Mouse (Mus musculus) hindbrain, postnatal 0 days (tissue): ENCODE results near the gene Car11. TPM values are rescaled to one million over a fixed set of nuclear protein-coding genes. Genes with fewer than 3 reads are reported as not detected.

Experiments used
- ATAC-seq: fragments of 200-750 bp; cut with Nextera tagmentation; 2 replicates; pipeline ENCODE4 v1.8.0; 2017; ENCODE audit warnings: mild to moderate bottlenecking, moderate TSS enrichment, moderate library complexity
- DNase-seq: peaks from one replicate; pipeline ENCODE4 v3.0.0-alpha.2; 2015; ENCODE audit warnings: low spot score
- H3K27ac ChIP-seq: fragments of 300-500 bp; sonication (generic); 2 replicates; pipeline ENCODE4 v1.5.1; 2014; ENCODE audit warnings: mild to moderate bottlenecking
- H3K27me3 ChIP-seq: fragments of 300-500 bp; sonication (generic); 2 replicates; pipeline ENCODE4 v1.6.1; 2014; ENCODE audit warnings: low read length, mixed read lengths; ENCODE audit not compliant: insufficient read depth
- H3K36me3 ChIP-seq: fragments of 300-500 bp; sonication (generic); 2 replicates; pipeline ENCODE4 v1.6.1; 2014; ENCODE audit warnings: low read length, mixed read lengths; ENCODE audit not compliant: insufficient read depth
- H3K4me1 ChIP-seq: fragments of 300-500 bp; sonication (generic); 2 replicates; pipeline ENCODE4 v1.6.1; 2014; ENCODE audit warnings: antibody characterized with exemption, low read length, mixed read lengths; ENCODE audit not compliant: insufficient read depth
- H3K4me2 ChIP-seq: fragments of 300-500 bp; sonication (generic); 2 replicates; pipeline ENCODE4 v1.6.1; 2014; ENCODE audit warnings: low read depth, mild to moderate bottlenecking, low read length, moderate library complexity, mixed read lengths
- H3K4me3 ChIP-seq: fragments of 300-500 bp; sonication (generic); 2 replicates; pipeline ENCODE4 v1.5.1; 2014; ENCODE audit warnings: low read length
- H3K9ac ChIP-seq: fragments of 300-500 bp; sonication (generic); replicated peaks from 2 replicates; pipeline ENCODE4 v1.6.1; 2014; ENCODE audit warnings: mild to moderate bottlenecking, low read length, moderate library complexity, mixed read lengths
- H3K9me3 ChIP-seq: fragments of 300-500 bp; sonication (generic); 2 replicates; pipeline ENCODE4 v1.6.1; 2016; ENCODE audit warnings: low read length, mixed read lengths
- CTCF ChIP-seq: IDR thresholded peaks from 2 replicates; pipeline ENCODE4 v1.5.1; 2016; ENCODE audit warnings: antibody characterized with exemption, control low read depth, low read depth
- WGBS: fragments of 180-500 bp; shearing (Covaris S2); extraction: QIAGEN DNeasy Blood & Tissue Kit; methylation state at CpG from one replicate; pipeline ENCODE4 v1.1.7; 2014; 5-methylcytosine and 5-hydroxymethylcytosine counted together
- polyA plus RNA-seq: library from polyadenylated mRNA; unstranded; fragments of >200 nt; fragmentation: Nextera tagmentation; extraction: Ambion mirVana; gene quantifications from 2 replicates; pipeline ENCODE4 v1.2.1, GENCODE M21; 2015
- total RNA-seq: library from RNA; depleted of rRNA; stranded (reverse); fragments of >200 nt; gene quantifications from 2 replicates; pipeline ENCODE4 v1.2.3, GENCODE M21; 2014

The Car11 gene
- total and polyA plus RNA-seq, 2 experiments from 2014 or later: 76.9 to 89.4 TPM

- DNase-seq (peak; percentile 43), ATAC-seq (peak; percentile 8; the same call in 1 of the 2 replicates)
- Histone ChIP-seq H3K36me3 (no peaks in the 10 kb centered on the region), H3K4me2 (no peak overlapping the region), H3K4me1 (no peaks in the 10 kb centered on the region), H3K9me3 (no peaks in the 10 kb centered on the region), H3K27ac (no peak overlapping the region), H3K27me3 (no peaks in the 10 kb centered on the region), H3K9ac (no peak overlapping the region), H3K4me3 (no peak overlapping the region)
- 17% methylated on average over 16 of the region's 16 CpGs for WGBS
- peak; percentile 59 for TF ChIP-seq CTCF
Measured at GRCm38 (mm10) chr7:45730727-45731431, 31.2 kb downstream of the Car11 start.

GRCm38 (mm10) chr7:45733477-45733876, 33.8 kb downstream of the Car11 start:
- Histone ChIP-seq H3K27ac (no peak overlapping the region), H3K27me3 (no peaks in the 10 kb centered on the region), H3K4me2 (no peak overlapping the region), H3K4me3 (no peak overlapping the region), H3K9me3 (no peaks in the 10 kb centered on the region), H3K36me3 (no peaks in the 10 kb centered on the region), H3K4me1 (no peaks in the 10 kb centered on the region), H3K9ac (no peak overlapping the region)
- ATAC-seq: no peak
- no peak for DNase-seq
- TF ChIP-seq CTCF: no peak
- 89% methylated on average over 5 of the region's 5 CpGs for WGBS

- peak; percentile 92 for DNase-seq
- no peak overlapping the region for H3K9ac ChIP-seq
- WGBS: 7% methylated on average over 9 of the region's 9 CpGs
- H3K27me3 ChIP-seq: no peaks in the 10 kb centered on the region
- no peak overlapping the region for H3K27ac ChIP-seq
- ATAC-seq: peak; percentile 86
- no peak overlapping the region for H3K4me3 ChIP-seq
- H3K36me3 ChIP-seq: no peaks in the 10 kb centered on the region
- H3K4me2 ChIP-seq: no peak overlapping the region
- no peaks in the 10 kb centered on the region for H3K4me1 ChIP-seq
- TF ChIP-seq CTCF: peak; percentile 85
- H3K9me3 ChIP-seq: no peaks in the 10 kb centered on the region
Measured at GRCm38 (mm10) chr7:45739162-45739763, 39.6 kb downstream of the Car11 start.

GRCm38 (mm10) chr7:45739820-45740219, 40.2 kb downstream of the Car11 start:
- 69% methylated on average over 10 of the region's 10 CpGs for WGBS
- no peak overlapping the region for H3K4me3 ChIP-seq
- no peaks in the 10 kb centered on the region for H3K36me3 ChIP-seq
- H3K9ac ChIP-seq: no peak overlapping the region
- H3K27ac ChIP-seq: no peak overlapping the region
- ATAC-seq (no peak), DNase-seq (no peak)
- no peak overlapping the region for H3K4me2 ChIP-seq
- H3K4me1 ChIP-seq: no peaks in the 10 kb centered on the region
- H3K27me3 ChIP-seq: no peaks in the 10 kb centered on the region
- no peaks in the 10 kb centered on the region for H3K9me3 ChIP-seq
- TF ChIP-seq CTCF: no peak

- Histone ChIP-seq H3K9ac (no peak overlapping the region), H3K36me3 (no peaks in the 10 kb centered on the region), H3K4me1 (no peaks in the 10 kb centered on the region), H3K27ac (no peak overlapping the region), H3K4me2 (no peak overlapping the region), H3K4me3 (no peak overlapping the region), H3K9me3 (no peaks in the 10 kb centered on the region), H3K27me3 (no peaks in the 10 kb centered on the region)
- DNase-seq (no peak), ATAC-seq (no peak)
- 87% methylated on average over 12 of the region's 12 CpGs for WGBS
- no peak for TF ChIP-seq CTCF
Measured at GRCm38 (mm10) chr7:45741308-45741707, 41.7 kb downstream of the Car11 start.

GRCm38 (mm10) chr7:45741777-45742176, 42.1 kb downstream of the Car11 start:
- no peak for ATAC-seq
- Histone ChIP-seq H3K4me1 (no peaks in the 10 kb centered on the region), H3K36me3 (no peaks in the 10 kb centered on the region), H3K27me3 (no peaks in the 10 kb centered on the region), H3K4me3 (no peak overlapping the region), H3K9me3 (no peaks in the 10 kb centered on the region), H3K4me2 (peak overlapping the region; percentile 23; the same call in 1 of the 2 replicates), H3K27ac (no peak overlapping the region), H3K9ac (0 out of 2 replicates have a peak overlapping the region, but pooled peaks have one; percentile 3)
- WGBS: 43% methylated on average over 11 of the region's 11 CpGs
- DNase-seq: no peak
- no peak for TF ChIP-seq CTCF

- peak overlapping the region; percentile 23; the same call in 1 of the 2 replicates for H3K4me2 ChIP-seq
- no peak overlapping the region for H3K27ac ChIP-seq
- H3K4me1 ChIP-seq: no peaks in the 10 kb centered on the region
- no peaks in the 10 kb centered on the region for H3K9me3 ChIP-seq
- ATAC-seq: peak; percentile 30; the same call in 1 of the 2 replicates
- no peaks in the 10 kb centered on the region for H3K27me3 ChIP-seq
- peak; percentile 55 for TF ChIP-seq CTCF
- no peak overlapping the region for H3K4me3 ChIP-seq
- 42% methylated on average over 19 of the region's 19 CpGs for WGBS
- DNase-seq: peak; percentile 37
- no peaks in the 10 kb centered on the region for H3K36me3 ChIP-seq
- 0 out of 2 replicates have a peak overlapping the region, but pooled peaks have one; percentile 3 for H3K9ac ChIP-seq
Measured at GRCm38 (mm10) chr7:45742338-45742737, 42.7 kb downstream of the Car11 start.
